Mouse (Mus musculus) heart, embryonic 14.5 days (tissue): ENCODE measurements around the gene Gm11549. TPM values are rescaled to one million over a fixed set of nuclear protein-coding genes. Genes with fewer than 3 reads are reported as not detected.

Experiments
- ATAC-seq: fragments of 200-750 bp; cut with Nextera tagmentation; 2 replicates; pipeline ENCODE4 v1.8.0; 2017; ENCODE audit warnings: low read depth, moderate TSS enrichment; ENCODE audit not compliant: insufficient number of reproducible peaks, insufficient read depth, low FRiP score
- H3K27ac ChIP-seq, 2 experiments: fragments of 200-500 bp in 1 of 2; fragments of 300-500 bp in 1 of 2; sonication (generic) in 1 of 2; replicated peaks in 1 of 2; 2 replicates each; pipeline ENCODE4 v1.5.1; 2012 to 2014; ENCODE audit warnings: low read depth in 2 of 2, low read length in 2 of 2, control low read depth in 1 of 2, mild to moderate bottlenecking in 1 of 2, mixed read lengths in 1 of 2; ENCODE audit not compliant: control insufficient read depth in 1 of 2, insufficient read depth in 1 of 2
- H3K27me3 ChIP-seq: fragments of 300-500 bp; sonication (generic); 2 replicates; pipeline ENCODE4 v1.6.1; 2014; ENCODE audit warnings: mild to moderate bottlenecking, low read length, control low read depth; ENCODE audit not compliant: control insufficient read depth, insufficient read depth
- H3K36me3 ChIP-seq: fragments of 300-500 bp; sonication (generic); 2 replicates; pipeline ENCODE4 v1.6.1; 2014; ENCODE audit warnings: mild to moderate bottlenecking, control low read depth, low read length, mixed read lengths; ENCODE audit not compliant: control insufficient read depth, insufficient read depth
- H3K4me1 ChIP-seq, 2 experiments: fragments of 200-500 bp in 1 of 2; fragments of 300-500 bp in 1 of 2; sonication (generic) in 1 of 2; 2 replicates each; pipeline ENCODE4 v1.6.1; 2012 to 2014; ENCODE audit warnings: low read length in 2 of 2, control low read depth in 1 of 2, mixed read lengths in 1 of 2; ENCODE audit not compliant: control insufficient read depth in 2 of 2, insufficient read depth in 2 of 2
- H3K4me2 ChIP-seq: fragments of 300-500 bp; sonication (generic); 2 replicates; pipeline ENCODE4 v1.6.1; 2014; ENCODE audit warnings: mild to moderate bottlenecking, low read length
- H3K4me3 ChIP-seq, 2 experiments: fragments of 200-500 bp in 1 of 2; fragments of 300-500 bp in 1 of 2; sonication (generic) in 1 of 2; 2 replicates each; pipeline ENCODE4 v1.5.1; 2012 to 2014; ENCODE audit warnings: low read length in 2 of 2, mild to moderate bottlenecking in 2 of 2, control low read depth in 1 of 2, low read depth in 1 of 2, moderate library complexity in 1 of 2; ENCODE audit not compliant: control insufficient read depth in 1 of 2, insufficient read depth in 1 of 2
- H3K9ac ChIP-seq: fragments of 300-500 bp; sonication (generic); 2 replicates; pipeline ENCODE4 v1.6.1; 2014; ENCODE audit warnings: mild to moderate bottlenecking, low read length
- H3K9me3 ChIP-seq: fragments of 300-500 bp; sonication (generic); 2 replicates; pipeline ENCODE4 v1.6.1; 2016; ENCODE audit warnings: low read length, control low read depth; ENCODE audit not compliant: control insufficient read depth
- WGBS: fragments of 180-500 bp; shearing (Covaris S2); extraction: QIAGEN DNeasy Blood & Tissue Kit; methylation state at CpG from one replicate; pipeline ENCODE4 v1.1.7; 2014; 5-methylcytosine and 5-hydroxymethylcytosine counted together
- microRNA-seq: library from miRNA; unstranded; fragments of <30 nt; microRNA quantifications from one replicate; pipeline ENCODE4, GENCODE M21; 2016
- polyA plus RNA-seq: library from polyadenylated mRNA; unstranded; fragments of >200 nt; fragmentation: Nextera tagmentation; extraction: Ambion mirVana; gene quantifications from 2 replicates; pipeline ENCODE4 v1.2.1, GENCODE M21; 2014

The Gm11549 gene
- polyA plus RNA-seq, 1 experiment from 2014 or later, result 0.88 TPM

DNA sequence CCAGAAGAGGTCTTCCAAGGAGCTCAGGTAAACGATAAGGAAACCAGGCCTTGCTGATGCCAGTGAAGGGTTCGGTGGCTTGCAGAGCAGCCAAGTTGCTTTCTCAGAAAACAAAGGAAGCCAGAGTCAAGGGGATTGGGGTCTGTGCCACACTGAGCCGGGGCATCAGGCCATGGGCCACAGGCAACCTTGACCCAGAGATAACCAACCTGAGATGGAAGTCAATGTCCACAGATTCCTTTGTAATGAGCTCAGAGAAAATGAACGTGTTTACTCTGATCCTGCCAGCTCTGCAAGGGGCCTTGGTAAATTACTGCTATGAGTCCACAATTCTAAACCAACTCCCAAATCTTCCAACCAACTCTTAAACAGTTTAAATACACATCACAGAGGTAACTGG is 49.8 kb downstream of the Gm11549 start:
- no peak for ATAC-seq
- Histone ChIP-seq H3K27ac (no peak overlapping the region), H3K9ac (no peak overlapping the region), H3K27me3 (no peaks in the 10 kb centered on the region), H3K4me2 (peak overlapping the region; percentile 36), H3K36me3 (peaks cover 11% of the 10 kb centered on the region; the same call in 1 of the 2 replicates), H3K4me3 (no peak overlapping the region), H3K4me1 (peaks cover 20 to 51% of the 10 kb centered on the region in 2 experiments), H3K9me3 (no peaks in the 10 kb centered on the region)
- 46% methylated on average over 4 of the region's 4 CpGs for WGBS

DNA sequence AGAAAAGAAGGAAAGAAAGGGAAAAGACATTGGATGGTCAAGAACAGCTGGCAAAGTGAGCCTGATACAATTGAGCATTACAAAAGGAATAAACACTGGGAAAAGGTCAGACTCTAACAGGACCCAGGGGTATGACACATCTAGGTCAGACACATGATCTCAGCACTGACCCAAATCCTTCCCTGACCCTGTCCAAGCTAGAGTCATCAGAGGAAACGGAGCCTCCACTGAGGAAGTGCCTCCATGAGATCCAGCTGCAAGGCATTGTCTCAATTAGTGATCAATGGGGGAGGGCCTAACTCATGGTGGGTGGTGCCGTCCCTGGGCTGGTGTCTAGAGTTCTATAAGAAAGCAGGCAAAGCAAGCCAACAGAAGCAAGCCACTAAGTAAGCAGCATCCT is 52.7 kb downstream of the Gm11549 start:
- Histone ChIP-seq H3K27me3 (no peaks in the 10 kb centered on the region), H3K9ac (no peak overlapping the region), H3K4me2 (no peak overlapping the region), H3K27ac (no peak overlapping the region), H3K36me3 (peaks cover 21% of the 10 kb centered on the region), H3K4me3 (no peak overlapping the region), H3K4me1 (peaks cover 19 to 47% of the 10 kb centered on the region in 2 experiments), H3K9me3 (no peaks in the 10 kb centered on the region)
- 69% methylated on average over 2 of the region's 2 CpGs for WGBS
- ATAC-seq, result 0 out of 2 replicates have a peak, but pooled peaks have one; percentile 12

DNA sequence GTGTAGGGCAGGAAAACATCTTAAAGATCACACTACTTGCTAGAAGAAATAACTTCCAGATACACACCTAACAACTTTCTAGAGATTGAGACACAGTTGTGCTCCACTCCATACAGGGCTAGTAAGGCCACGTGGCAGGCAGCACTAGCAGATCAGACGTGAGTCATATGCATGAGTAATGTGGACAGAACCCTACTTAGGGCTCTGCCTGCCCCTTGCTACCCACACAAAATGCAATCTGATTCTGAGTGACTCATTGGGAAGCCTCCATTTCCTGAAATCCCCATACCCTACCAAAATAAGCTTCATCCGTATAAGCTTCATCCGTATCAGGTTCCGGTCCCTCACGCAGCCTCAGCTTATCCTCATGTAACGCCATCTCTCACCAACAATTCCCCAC is 54.0 kb downstream of the Gm11549 start:
- Histone ChIP-seq H3K4me2 (no peak overlapping the region), H3K4me1 (peaks cover 17 to 38% of the 10 kb centered on the region in 2 experiments), H3K36me3 (peaks cover 34% of the 10 kb centered on the region), H3K27me3 (no peaks in the 10 kb centered on the region), H3K9ac (no peak overlapping the region), H3K27ac (no peak overlapping the region), H3K4me3 (no peak overlapping the region), H3K9me3 (no peaks in the 10 kb centered on the region)
- 71% methylated on average over 7 of the region's 7 CpGs for WGBS
- ATAC-seq, result no peak

DNA sequence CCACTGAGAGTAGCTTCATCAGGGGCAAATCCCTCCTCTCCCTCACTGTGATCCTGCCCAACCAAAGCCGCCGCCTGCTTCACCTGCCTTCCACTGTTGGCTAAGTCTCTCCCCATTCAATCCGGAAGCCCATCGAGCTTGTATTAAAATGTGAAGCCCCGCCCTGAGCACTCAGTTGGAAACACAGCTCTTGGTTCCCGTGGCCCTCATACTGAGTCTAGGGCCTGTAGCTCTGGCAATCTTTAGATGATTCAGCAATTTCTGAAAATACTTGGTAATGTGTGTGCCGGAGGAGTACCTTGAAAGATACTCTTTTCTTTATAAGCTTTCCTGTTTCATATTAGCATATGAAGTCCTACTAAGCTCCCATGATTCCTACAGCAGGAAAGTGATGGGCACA is 56.1 kb downstream of the Gm11549 start:
- Histone ChIP-seq H3K9ac (no peak overlapping the region), H3K36me3 (peaks cover 50% of the 10 kb centered on the region), H3K9me3 (no peaks in the 10 kb centered on the region), H3K27me3 (no peaks in the 10 kb centered on the region), H3K4me1 (peaks cover 11 to 26% of the 10 kb centered on the region in 2 experiments; a peak in 3 of 4 replicates), H3K27ac (no peak overlapping the region), H3K4me3 (no peak overlapping the region), H3K4me2 (no peak overlapping the region)
- ATAC-seq, result no peak
- WGBS, result 53% methylated on average over 7 of the region's 7 CpGs

Small RNA genes within 50 kb of the gene (microRNA-seq; reads per million reads assigned to microRNA genes)
- gene Mir7009, result not detected

Other genes with a start within 250 kb of the Gm11549 start
- 374 and 393 TPM in 2 replicates for gene Anxa5, start 45.9 kb downstream of the Gm11549 start, polyA plus RNA-seq
- 1.4 TPM in 2 replicates for gene 1810062G17Rik, start 45.9 kb downstream of the Gm11549 start, polyA plus RNA-seq
- 50.1 and 50.7 TPM in 2 replicates for gene Exosc9, start 30.8 kb upstream of the Gm11549 start, polyA plus RNA-seq
- gene Ccna2, start 50.3 kb upstream of the Gm11549 start, polyA plus RNA-seq, result 196 and 199 TPM in 2 replicates
- gene Bbs7, start 91.7 kb upstream of the Gm11549 start, polyA plus RNA-seq, result 9.4 and 9.7 TPM in 2 replicates
- gene Trpc3, start 168.4 kb upstream of the Gm11549 start, polyA plus RNA-seq, result 6.1 and 6.4 TPM in 2 replicates